Mouse (Mus musculus): Measurements from ENCODE around the gene Ptbp3.

DNA sequence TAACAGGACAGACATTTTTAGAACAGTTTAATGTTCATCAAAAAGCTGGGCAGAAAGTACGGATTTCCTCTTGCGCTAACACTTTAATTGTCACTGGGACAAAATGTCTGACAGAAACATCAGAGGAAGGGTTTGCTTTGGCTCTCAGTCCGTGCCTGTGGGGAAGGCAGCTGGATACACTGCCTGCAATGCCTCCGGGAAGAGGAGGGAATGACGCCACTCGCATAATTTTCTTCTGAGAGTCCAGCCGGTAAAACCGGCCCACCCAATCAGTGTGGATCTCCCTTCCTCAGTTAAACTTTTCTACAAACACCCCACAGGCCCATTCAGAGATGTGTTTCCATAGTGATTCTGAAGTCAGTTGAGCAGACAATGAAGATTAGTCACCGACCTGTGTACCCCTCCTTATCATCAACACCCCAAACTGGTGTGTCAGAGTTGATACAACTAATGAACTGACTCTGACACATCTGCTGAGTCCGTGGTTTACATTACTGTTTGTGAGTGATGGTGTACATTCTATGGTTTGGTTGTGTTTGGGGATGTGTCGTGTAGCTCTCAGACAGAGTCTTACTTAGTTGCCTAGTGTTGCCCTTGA lies 23.5 kb upstream of the Ptbp3 start:
- TF ChIP-seq ZNF384 (IDR thresholded peaks at IDR 0.05; ENCODE audit: low read depth, low read length) (no peak), ZC3H11A (IDR thresholded peaks at IDR 0.05; ENCODE audit: borderline replicate concordance, low read depth, low read length) (no peak), MAFK (IDR thresholded peaks at IDR 0.05; ENCODE audit: insufficient read depth, low read depth, low read length) (no peak)
